Mouse (Mus musculus) hindlimb bud, embryonic 11.5 days (tissue): Measurements from ENCODE around the gene Cacna2d1.

Experiments
- DNase-seq: peaks from one replicate; pipeline ENCODE4 v3.0.0-alpha.2; 2012; ENCODE audit warnings: low read depth, low spot score; ENCODE audit errors: extremely low spot score

Cacna2d1 gene

DNA sequence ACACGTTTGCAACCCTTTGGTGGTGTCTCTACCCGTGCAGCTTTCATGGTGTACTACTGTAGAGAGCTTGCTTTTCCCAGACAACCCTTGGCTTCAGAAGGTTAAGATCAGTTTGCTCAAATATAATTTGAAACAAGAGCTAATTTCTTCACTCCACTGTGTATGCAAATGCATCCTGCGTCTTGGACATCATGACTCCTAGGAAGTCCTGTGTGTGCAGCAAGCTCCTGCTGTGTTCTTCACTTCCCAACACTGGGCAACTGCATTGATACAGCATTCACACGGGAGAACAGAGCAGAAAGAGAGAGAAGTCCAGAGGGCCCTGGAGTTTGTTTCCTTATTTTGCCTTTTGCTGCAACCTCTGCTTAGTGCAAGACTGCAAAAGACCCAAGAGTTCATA is 48.1 kb downstream of the Cacna2d1 start:
- DNase-seq, result no peak

DNA sequence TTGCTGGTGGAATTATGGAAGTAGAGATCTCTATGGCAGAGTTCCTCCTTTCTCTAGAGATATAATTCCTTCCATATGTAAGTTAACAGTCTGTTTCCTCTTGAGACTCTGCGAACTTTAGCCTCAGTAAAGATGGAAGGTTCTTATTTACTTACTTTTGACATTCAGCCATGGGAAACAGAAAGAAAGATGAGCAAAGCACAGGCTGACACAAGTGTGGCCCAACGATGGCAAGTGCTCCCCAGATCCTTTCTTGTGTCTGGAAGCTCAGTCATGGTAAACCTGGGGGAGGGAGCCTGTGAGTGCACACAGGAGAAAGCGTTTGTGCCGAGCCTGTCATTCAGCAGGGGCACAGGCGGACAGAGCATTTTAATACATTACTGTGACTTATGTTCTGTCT is 48.9 kb downstream of the Cacna2d1 start:
- no peak for DNase-seq

DNA sequence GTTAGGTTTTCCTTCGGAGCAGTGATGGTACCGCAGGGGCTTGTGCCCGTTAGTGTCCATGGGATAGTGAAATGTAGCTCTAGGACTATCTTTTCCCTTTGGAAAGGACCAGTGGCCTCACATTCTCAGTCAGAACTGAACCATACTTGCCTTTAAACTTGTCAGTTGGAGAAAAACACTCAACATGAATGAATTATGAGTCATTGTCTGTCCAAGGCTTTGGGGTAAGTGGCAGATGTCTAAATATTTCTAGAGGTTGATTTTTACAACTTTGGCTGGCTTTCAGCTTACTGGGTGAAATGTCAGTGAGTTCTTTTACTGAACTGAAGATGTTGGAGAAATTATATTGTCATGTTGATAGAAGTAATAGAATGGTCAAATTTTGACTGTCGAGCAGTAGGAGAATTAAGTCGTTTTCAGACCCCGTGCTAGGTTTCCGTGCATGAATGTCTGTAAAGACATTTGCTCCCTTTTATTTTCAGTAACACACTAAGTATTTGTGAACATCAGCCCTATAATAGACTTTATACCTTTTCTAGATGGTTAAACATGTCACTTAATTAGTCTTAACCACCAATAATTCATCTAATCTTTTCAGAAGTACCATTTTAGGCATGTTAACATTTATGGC is 50.9 kb downstream of the Cacna2d1 start:
- no peak for DNase-seq

DNA sequence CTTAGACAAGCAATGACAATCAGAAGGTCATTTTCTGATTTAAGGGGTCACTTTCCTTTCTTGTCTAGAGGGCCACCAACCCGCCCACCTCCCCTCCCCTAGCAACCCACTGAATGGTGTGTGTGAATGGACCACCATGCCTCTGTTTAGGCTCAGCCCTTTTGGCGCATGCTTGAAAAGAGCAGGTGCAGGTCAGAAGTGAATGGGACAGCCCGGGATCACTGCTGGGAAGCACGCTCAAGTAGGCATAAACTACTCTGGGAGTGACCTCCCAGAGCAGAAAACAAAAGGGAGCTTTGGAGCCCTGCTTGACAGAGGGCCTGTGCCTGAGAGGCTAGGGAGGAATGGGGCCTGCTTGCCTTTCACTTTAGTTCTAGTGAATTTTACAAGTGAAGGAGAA is 51.4 kb downstream of the Cacna2d1 start:
- no peak for DNase-seq

DNA sequence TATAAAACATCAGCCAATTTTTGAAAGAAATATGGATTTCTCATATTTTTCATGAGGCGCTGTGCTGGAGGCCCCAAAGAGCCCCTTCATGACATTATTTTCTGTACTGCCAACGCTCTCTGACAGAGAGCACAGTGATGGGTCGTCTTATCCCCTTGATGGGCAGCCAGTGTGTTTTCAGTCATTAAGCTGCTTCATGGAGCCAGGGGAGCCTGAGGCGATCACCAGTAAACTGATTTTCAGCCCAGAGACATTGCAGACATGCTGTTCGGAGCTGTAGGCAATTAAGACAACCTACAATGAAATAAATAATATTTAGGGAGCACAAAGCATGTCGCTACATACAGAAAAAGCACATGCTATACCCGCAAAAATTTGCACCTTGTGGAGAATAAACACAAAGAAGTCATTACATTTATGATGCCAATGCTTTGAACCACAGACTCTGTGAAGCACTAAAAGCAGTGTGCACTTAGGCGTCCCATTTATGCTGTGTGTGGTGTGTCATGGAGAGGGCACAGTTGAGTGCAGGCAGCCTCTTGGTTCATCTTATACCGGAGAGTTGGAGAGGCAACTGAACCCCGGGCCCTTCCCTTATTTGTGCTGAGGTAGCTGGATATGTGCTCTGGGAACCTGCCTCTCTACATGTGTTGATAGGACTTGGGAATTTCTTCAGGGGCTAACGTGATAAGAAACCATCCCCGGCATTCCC is 57.1 kb downstream of the Cacna2d1 start:
- no peak for DNase-seq

DNA sequence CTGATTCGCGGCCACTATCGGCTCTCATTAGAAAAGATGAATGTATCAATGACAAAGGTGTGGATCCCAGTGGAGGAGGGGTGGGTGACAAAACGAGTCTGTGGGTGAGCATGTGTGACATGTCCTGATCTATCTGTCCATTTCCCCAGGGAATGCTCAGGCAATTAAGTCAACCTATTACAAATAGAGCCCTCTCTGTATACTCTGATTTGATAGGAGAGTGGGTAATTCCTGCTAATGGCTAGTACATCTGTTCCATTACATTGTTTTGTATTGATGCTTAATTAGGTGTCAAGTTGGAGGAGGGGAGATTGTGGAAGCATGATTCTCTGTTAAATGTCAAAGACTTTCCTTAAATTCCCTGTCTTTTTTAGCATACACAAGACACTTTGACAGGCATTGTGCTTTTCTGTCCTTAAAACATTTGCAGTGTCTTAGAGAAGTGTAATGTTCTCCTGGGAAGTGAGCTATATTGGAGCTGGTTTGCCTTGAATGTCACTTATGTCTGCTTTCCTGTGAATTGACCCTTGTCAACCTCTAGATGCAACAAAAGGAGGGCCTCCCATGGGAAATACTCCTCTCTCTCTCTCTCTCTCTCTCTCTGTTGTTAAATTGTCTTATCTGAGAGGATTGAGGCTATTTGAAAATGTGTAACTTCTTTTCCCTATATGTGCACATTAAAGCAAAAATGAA is 58.9 kb downstream of the Cacna2d1 start:
- no peak for DNase-seq

DNA sequence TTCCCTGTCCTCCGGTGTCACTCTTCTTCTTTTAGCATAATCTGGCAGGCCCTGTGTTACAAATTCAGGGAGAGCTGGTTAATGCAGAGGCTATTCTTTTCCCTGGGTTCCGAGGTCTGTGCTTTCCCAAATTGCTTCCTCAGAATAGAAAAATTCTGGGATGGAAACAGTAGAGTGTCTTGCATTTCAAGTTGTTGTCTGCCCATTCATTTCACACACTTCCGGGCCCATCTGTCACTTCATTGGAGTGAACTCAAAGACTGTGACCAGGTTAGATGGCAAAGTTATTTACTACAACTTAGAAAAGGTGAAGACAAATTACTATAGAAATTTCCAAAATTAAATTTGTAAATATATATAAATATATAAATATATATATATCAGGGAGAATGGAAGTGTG is 62.7 kb downstream of the Cacna2d1 start:
- no peak for DNase-seq

DNA sequence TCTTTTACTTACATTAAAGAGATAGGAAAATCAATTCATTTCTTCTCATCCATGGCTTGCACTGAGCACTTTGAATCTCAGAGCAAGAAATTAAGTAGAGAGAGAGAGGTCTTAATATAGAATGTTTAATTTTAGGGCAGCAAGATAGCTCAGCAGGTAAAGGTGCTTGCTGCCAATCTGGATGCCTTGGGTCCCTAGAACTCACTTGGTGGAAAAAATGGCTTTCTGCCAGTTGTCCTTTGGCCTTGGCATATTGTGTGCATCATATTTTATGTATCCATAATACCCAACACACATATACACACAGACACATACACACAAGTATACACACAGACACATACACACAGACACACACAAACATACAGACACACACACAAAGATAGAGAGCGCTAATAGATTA is 63.3 kb downstream of the Cacna2d1 start:
- DNase-seq, result no peak

DNA sequence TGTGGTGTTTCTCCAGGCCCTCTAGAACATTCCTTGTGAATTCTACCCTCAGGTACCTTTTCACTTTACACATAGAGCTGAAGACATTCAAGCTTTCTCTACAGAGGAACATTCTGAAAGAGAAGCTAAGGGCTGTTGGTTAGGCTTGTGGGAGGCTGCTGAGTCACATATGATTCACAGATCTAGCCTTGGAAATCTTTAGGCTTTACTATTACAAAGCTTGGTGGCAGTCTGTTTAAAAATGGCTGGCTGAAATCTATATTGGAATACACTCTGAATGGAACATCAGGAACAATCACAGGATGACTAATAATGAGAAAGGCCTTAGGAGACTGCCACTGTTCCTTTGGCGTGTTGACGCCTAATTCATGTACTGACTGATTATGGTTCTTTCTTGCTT is 66.4 kb downstream of the Cacna2d1 start:
- no peak for DNase-seq

DNA sequence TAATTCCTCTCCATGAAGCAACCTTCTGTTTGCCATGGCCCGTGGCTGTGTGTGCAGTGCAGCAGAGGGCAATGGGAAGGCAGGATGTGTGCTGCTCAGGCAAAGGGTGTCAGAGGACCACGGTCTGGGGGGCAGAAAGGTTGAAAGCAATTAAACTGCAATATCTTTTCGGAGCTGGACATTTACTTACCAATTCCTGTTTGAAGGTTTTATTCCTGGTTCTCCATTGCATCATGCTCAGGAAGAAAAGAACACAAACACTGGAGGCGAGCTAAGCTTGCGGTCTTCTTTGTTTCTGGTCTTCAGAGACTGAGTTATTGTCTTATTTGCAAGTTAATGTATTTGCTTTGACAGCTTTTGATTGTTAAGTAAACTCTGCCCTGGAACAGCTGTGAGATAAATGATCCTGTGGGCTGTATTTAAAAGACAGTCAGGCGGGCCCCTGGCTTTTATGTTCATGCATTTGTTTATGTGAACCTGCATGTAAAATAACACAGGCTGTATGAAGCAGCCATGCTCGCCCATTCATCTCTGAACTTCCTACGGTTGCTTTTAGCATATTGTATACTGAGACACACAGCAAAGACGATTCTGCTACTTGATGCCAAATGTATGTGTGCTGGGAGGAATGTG is 68.1 kb downstream of the Cacna2d1 start:
- no peak for DNase-seq

DNA sequence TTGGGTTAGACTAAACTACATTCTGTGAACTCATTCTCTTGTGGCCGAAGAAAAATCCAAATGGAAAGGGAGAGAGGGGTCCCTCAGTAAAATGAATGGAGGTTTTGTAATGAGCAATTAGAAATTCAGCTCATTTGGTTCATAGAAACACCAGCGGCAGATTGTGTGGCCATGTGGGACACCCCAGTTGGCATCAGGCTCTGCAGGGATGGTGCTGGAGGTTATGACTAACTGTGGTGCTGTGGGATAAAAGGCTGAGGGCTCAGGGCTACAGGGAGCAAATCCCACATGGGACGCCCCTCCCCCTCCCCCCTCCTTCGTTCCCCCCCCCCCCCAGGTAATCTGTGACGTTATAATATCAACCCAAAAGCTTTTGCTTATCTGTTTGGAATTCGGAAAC is 69.8 kb downstream of the Cacna2d1 start:
- DNase-seq, result no peak

DNA sequence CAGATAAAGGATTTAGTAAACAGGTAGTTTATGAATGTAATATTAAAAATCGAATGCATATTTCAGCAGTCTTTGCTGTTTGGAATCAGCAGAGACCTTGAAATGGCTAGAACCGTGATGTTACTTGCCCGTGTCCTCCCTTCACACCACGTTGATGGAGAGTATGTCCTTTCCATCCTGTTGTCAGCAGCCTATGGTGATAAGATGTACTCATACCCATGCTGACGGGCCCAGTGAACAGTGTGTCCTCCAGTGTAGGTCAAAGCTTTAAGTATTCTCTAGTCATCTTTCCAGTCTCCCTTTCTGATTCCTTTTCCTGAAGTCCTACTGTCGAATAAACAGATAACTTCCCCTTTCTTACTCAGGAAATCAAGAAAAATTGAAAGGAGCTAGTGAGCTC is 72.5 kb downstream of the Cacna2d1 start:
- no peak for DNase-seq

DNA sequence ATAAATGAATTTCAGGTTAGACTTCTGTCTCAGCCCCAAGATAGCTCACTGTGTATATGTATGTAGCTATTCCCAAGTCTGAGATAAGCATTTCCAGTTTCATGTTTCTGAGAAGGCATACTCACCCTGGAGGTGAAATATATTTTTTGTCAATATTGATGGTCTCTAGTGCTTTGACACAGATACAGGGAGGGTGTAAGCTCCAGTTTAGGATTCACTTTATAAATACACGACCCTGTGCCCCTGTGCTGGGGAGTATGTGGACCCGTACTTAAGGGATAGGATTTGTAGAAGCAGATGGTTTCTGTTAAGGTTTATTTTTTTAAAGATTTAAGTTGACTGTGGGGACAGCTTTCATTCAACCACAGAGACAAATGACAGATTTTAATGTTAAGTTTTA is 79.2 kb downstream of the Cacna2d1 start:
- DNase-seq, result no peak

DNA sequence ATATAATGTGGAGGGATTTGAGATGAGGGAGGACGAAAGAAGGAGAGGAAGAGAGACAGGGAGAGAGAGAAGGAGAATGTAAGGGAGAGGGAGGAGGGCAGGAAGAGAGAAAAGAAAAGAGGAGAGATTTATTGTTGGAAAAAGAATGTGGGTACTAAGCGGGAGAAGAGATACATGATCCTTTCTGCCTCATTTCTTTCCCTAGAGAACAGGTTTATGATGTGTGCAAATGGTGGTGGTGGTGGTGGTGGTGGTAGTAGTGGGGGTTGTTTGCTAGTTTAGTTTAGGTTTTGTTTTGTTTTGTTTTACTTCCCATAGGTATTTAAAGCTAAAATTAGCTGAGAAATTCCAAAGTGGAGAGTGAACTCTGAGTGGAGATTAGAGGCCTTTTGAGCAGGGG is 79.9 kb downstream of the Cacna2d1 start:
- no peak for DNase-seq

DNA sequence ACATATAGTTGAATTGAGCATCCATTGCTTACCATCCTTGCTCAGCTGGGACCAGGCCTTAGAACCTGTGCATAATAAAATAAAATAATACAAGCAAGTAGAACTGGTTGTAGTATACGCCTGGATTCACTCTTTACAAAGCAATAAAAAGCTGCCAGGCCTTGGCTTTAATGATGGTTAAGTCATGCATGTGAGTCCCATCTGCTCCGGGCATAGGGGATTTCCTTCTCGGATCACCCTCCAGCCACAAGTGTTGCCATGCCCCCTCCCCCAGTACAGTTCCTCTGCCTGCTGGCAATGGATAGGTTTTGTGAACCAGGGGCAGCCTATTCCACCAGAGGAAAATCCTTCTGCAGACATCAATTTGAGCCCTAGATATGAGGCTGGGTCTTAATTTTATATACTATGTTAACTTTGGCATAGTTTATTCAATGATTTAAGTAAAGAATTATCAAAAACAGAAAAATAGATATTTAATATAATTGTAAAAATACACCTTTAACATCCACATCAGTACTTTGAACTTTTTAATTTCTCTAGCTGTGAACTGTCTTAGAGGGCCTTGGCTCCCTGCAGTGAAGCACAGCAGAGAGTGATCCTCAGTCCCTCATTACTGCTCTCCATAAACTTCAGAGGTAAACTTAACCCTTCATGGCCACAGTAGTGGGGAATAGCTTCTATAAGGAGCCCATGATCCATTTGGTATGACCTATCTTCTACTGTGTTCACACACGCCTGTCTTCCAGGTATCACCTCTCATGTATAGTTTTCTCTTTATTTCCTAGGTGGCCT is 90.3 kb downstream of the Cacna2d1 start:
- no peak for DNase-seq

DNA sequence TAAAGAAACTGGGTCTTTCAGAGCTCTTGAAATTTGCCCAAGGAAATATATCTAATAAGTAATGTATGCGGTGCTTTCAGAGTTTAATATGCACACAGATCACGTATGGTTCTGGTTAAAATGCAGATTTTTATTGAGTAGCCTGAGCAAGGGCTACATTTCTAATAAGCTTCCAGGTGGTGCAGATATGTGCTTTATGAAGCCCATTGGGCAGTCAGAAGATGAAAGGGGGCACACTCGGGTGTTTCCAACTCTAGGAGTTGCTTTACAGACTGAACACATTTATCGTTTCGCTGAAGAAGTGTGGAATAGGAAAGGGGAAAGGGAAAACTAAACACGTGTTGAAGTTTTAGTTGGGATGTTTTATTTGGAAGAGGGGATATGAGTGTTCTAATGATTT is 94.4 kb downstream of the Cacna2d1 start:
- no peak for DNase-seq

DNA sequence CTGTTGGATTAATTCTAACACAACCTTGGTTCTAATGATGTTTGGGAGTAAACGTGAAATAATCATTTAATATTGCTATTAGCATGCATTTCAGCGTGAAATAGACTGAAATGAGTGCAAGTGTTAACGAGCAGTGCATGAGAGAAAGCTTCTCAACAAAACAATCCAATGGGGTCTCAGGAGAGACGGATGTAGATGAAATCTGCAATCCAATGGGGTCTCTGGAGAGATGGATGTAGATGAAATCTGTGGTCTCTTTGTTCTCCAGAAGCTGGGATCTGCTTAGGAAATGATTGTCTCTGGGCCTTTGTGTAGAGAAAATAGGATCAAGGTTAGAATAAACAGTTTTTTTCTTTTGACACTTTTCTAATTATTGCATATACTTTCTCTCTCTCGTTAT is 95.0 kb downstream of the Cacna2d1 start:
- no peak for DNase-seq

DNA sequence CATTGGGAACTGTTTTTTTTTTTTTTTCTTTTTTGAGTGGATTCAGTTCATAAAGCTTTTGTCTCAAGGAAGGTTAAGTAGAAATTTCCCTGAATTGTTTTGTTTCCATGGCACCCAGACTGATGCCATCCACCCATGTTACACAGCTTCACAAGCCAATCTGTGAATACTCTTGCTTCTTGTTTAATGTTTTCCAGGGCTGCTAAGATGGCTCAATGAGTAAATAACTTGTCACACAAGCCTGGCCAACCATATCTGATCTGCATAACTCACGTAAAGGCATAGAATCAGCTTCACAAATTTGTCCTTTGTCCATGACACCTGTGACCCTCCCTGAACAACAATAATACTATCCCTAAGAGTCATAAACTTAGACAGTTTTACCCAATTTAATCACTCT is 99.1 kb downstream of the Cacna2d1 start:
- no peak for DNase-seq

DNA sequence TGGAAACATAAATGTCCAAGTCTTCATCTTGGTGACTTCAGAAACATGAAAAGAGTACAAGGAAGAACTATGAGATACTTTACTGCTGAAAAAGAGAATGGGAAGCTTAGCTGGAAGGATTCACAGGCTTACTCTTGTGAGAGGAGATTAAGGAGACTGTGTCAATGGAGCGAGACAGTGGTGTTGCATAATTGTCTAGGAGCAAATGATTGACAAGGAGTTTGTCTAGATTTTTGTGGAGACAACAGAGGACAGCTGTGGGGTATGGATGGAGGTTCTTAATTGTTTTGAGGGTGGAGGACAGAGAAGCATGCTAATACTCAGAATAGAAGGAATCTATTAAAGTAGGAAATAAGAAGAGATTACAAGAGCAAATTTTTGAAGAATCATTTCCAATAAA is 100.8 kb downstream of the Cacna2d1 start:
- DNase-seq, result no peak

DNA sequence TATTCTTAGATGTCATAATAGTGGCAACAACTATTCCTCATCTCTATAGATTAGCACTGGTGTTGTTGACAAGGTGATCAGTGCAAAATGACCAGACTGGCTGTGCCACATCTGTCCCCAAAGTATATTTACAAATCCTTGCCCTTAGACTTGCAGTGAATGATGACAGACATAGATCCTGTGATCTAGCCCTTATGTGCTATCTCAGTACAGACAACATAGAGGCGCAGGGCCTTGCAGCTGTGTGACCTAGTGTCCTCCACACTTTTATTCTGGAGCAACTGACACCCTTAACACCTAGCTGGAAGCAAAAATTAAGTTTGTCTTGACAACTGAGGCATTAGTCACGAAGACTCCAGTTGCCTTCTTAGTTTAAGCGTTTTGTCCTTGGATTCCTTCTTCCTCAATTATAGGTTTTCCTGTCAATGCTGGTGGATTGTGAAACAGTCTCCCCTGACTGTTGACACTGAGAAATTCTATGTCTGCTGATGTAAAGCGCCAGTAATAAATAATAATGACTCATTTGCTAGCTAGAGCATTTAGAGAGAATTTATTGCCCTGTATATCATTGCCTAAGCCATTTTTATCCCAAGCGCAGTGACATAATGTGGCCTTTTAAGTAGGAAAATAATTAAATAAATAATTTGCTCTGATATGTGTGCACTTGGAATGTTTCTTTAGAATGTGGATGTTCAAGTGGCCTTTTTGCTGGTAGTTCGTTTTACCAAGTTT is 110.8 kb downstream of the Cacna2d1 start:
- DNase-seq, result no peak
